Mouse (Mus musculus): ENCODE results near the gene Cyp51. TPM values are rescaled to one million over a fixed set of nuclear protein-coding genes. Genes with fewer than 3 reads are reported as not detected.
A peak's percentile ranks its signal among the peaks of the same experiment; 100 is the strongest.

The Cyp51 gene
- polyA plus RNA-seq, 1 experiment from 2014 or later, result 65.5 TPM

- ATAC-seq (ENCODE audit: insufficient read depth), result peak; percentile 58; the same call in 1 of the 2 replicates
- Histone ChIP-seq H3K4me3 (ENCODE audit: low read depth, low read length) (no peak overlapping the region), H3K27me3 (ENCODE audit: insufficient read depth, low read length) (no peaks in the 10 kb centered on the region), H3K4me1 (ENCODE audit: insufficient read depth) (no peaks in the 10 kb centered on the region), H3K36me3 (ENCODE audit: insufficient read depth) (peaks cover 61% of the 10 kb centered on the region), H3K9ac (no peak overlapping the region), H3K4me2 (no peak overlapping the region), H3K27ac (ENCODE audit: low read depth) (no peak overlapping the region), H3K9me3 (ENCODE audit: low read depth, low read length) (no peaks in the 10 kb centered on the region)
- TF ChIP-seq CTCF (IDR thresholded peaks at IDR 0.05; ENCODE audit: low read depth), result no peak
- no peak for DNase-seq
- 82% methylated on average over 18 of the region's 18 CpGs for WGBS
Observed at GRCm38 (mm10) chr5:4066476-4067115, 38.0 kb downstream of the Cyp51 start.

GRCm38 (mm10) chr5:4060313-4060712 lies 44.2 kb downstream of the Cyp51 start:
- no peak for ATAC-seq (ENCODE audit: insufficient read depth)
- DNase-seq, result no peak
- 90% methylated on average over 8 of the region's 8 CpGs for WGBS
- H3K4me2 ChIP-seq, result no peak overlapping the region
- H3K9me3 ChIP-seq (ENCODE audit: low read depth, low read length), result no peaks in the 10 kb centered on the region
- no peak overlapping the region for H3K9ac ChIP-seq
- peaks cover 69% of the 10 kb centered on the region for H3K36me3 ChIP-seq (ENCODE audit: insufficient read depth)
- TF ChIP-seq CTCF (IDR thresholded peaks at IDR 0.05; ENCODE audit: low read depth), result no peak
- H3K27ac ChIP-seq (ENCODE audit: low read depth), result no peak overlapping the region
- no peaks in the 10 kb centered on the region for H3K4me1 ChIP-seq (ENCODE audit: insufficient read depth)
- H3K4me3 ChIP-seq (ENCODE audit: low read depth, low read length), result no peak overlapping the region
- no peaks in the 10 kb centered on the region for H3K27me3 ChIP-seq (ENCODE audit: insufficient read depth, low read length)

DNA sequence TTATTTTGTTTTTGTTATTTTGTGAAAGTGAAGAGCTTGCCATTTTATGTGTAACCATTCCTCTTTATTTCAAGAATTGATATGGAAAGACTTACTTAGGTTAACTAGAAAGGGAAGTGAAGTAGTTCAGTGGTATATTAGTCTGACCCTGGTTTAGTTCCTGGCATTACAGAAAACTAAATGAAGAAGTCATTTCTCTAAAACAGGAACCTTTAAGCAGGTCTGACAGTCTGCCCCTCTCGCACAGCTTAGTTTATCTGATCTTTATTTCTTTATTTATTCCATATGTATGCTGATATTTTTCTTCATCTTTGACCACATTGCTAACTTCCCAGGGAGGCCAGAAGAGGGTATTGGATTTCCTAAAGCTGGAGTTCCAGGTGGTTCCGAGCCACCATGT lies 63.6 kb downstream of the Cyp51 start:
- Histone ChIP-seq H3K4me1 (ENCODE audit: insufficient read depth) (no peaks in the 10 kb centered on the region), H3K9me3 (ENCODE audit: low read depth, low read length) (no peaks in the 10 kb centered on the region), H3K36me3 (ENCODE audit: insufficient read depth) (peaks cover 62% of the 10 kb centered on the region), H3K27ac (ENCODE audit: low read depth) (no peak overlapping the region), H3K4me2 (no peak overlapping the region), H3K4me3 (ENCODE audit: low read depth, low read length) (no peak overlapping the region), H3K9ac (no peak overlapping the region), H3K27me3 (ENCODE audit: insufficient read depth, low read length) (no peaks in the 10 kb centered on the region)
- DNase-seq (no peak), ATAC-seq (ENCODE audit: insufficient read depth) (no peak)
- no peak for TF ChIP-seq CTCF (IDR thresholded peaks at IDR 0.05; ENCODE audit: low read depth)
- WGBS, result 88% methylated on average over 2 of the region's 2 CpGs

DNA sequence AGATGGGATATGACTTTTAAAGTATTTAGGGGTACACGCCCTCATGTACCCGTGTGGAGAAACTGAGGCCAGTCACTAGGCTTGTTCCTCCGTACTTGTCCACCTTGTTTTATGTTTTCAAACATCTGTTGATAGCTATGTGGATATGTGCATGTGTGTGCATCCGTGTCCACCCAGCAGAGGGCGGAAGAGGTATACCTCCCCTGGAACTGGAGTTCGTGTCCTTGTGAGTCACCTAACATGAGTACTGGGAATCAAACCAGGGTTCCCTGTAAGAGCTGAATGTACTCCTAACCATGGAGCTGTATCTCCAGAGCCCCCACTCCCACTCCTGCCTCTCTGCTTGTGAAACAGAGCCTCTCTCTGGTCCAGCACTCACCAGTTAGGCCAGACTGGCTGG lies 64.2 kb downstream of the Cyp51 start:
- no peak overlapping the region for H3K27ac ChIP-seq (ENCODE audit: low read depth)
- H3K4me2 ChIP-seq, result no peak overlapping the region
- peaks cover 64% of the 10 kb centered on the region for H3K36me3 ChIP-seq (ENCODE audit: insufficient read depth)
- H3K9ac ChIP-seq, result no peak overlapping the region
- WGBS, result 89% methylated on average over 6 of the region's 6 CpGs
- no peak for ATAC-seq (ENCODE audit: insufficient read depth)
- no peaks in the 10 kb centered on the region for H3K4me1 ChIP-seq (ENCODE audit: insufficient read depth)
- no peaks in the 10 kb centered on the region for H3K9me3 ChIP-seq (ENCODE audit: low read depth, low read length)
- DNase-seq, result peak; percentile 17
- TF ChIP-seq CTCF (IDR thresholded peaks at IDR 0.05; ENCODE audit: low read depth), result peak; percentile 33; the same call in 1 of the 2 replicates
- no peak overlapping the region for H3K4me3 ChIP-seq (ENCODE audit: low read depth, low read length)
- H3K27me3 ChIP-seq (ENCODE audit: insufficient read depth, low read length), result no peaks in the 10 kb centered on the region

DNA sequence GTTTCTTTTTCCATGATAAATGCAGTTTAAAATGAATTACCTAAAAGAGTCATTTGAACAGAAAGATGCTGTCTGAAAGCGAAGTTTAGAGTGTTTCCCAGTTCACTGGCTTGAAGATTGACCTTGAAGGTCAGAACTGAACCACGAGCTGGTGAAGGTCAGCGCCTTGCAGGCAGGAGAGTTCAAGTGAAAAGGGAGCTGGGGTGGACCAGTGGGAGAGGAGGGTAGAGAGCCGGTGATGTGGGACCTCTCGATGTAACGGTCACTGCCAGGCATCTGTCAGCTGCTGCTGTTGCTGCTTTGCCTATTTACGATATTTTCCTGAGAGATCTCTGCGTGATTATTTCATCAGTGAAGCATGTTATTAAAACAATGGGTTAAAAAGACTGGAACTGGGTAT lies 65.2 kb downstream of the Cyp51 start:
- Histone ChIP-seq H3K4me2 (no peak overlapping the region), H3K9me3 (ENCODE audit: low read depth, low read length) (no peaks in the 10 kb centered on the region), H3K4me3 (ENCODE audit: low read depth, low read length) (no peak overlapping the region), H3K27me3 (ENCODE audit: insufficient read depth, low read length) (no peaks in the 10 kb centered on the region), H3K4me1 (ENCODE audit: insufficient read depth) (no peaks in the 10 kb centered on the region), H3K9ac (no peak overlapping the region), H3K36me3 (ENCODE audit: insufficient read depth) (peaks cover 60% of the 10 kb centered on the region), H3K27ac (ENCODE audit: low read depth) (no peak overlapping the region)
- DNase-seq, result no peak
- no peak for TF ChIP-seq CTCF (IDR thresholded peaks at IDR 0.05; ENCODE audit: low read depth)
- 87% methylated on average over 8 of the region's 8 CpGs for WGBS
- ATAC-seq (ENCODE audit: insufficient read depth), result no peak

DNA sequence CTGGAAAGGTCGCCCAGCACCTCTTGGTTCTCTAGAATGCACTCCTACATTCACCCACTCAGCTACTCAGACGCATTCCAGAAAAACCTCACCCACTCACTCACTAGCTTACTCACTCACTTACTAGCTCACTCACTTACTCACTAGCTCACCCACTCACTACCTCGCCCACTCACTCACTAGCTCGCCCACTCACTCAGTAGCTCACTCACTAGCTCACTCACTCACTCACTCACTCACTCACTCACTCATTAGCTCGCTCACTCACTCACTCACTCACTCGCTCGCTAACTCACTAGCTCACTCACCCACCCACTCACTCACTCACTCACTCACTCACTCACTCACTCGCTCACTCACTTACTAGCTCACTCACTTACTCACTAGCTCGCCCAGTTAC lies 67.9 kb downstream of the Cyp51 start:
- H3K36me3 ChIP-seq (ENCODE audit: insufficient read depth), result peaks cover 57% of the 10 kb centered on the region
- WGBS, result 87% methylated on average over 9 of the region's 9 CpGs
- TF ChIP-seq CTCF (IDR thresholded peaks at IDR 0.05; ENCODE audit: low read depth), result no peak
- H3K4me3 ChIP-seq (ENCODE audit: low read depth, low read length), result no peak overlapping the region
- H3K27me3 ChIP-seq (ENCODE audit: insufficient read depth, low read length), result no peaks in the 10 kb centered on the region
- ATAC-seq (ENCODE audit: insufficient read depth) (no peak), DNase-seq (no peak)
- no peak overlapping the region for H3K27ac ChIP-seq (ENCODE audit: low read depth)
- no peaks in the 10 kb centered on the region for H3K4me1 ChIP-seq (ENCODE audit: insufficient read depth)
- H3K4me2 ChIP-seq, result no peak overlapping the region
- H3K9me3 ChIP-seq (ENCODE audit: low read depth, low read length), result no peaks in the 10 kb centered on the region
- H3K9ac ChIP-seq, result no peak overlapping the region

DNA sequence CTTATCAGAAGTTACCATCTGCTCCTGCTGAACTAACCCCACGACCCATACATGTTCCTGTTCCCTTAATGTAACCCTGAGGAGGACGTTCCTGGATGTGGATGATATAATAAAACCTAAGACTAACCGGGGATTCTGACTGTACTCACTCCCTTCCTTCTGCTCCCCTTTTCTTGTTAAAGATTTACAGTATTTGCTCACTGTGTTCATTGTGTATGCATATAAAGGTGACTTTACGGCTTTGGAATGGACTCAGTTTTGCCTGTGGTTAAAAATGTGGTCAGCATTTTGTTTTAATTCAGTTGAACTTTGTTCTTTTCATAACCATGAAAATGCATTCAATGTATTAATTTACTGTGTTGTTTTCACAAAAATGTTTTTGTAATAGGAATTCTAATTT lies 72.7 kb downstream of the Cyp51 start:
- WGBS, result 79% methylated on average over 4 of the region's 4 CpGs
- no peaks in the 10 kb centered on the region for H3K4me1 ChIP-seq (ENCODE audit: insufficient read depth)
- H3K9me3 ChIP-seq (ENCODE audit: low read depth, low read length), result no peaks in the 10 kb centered on the region
- ATAC-seq (ENCODE audit: insufficient read depth) (no peak), DNase-seq (no peak)
- H3K27ac ChIP-seq (ENCODE audit: low read depth), result no peak overlapping the region
- no peak overlapping the region for H3K4me2 ChIP-seq
- H3K9ac ChIP-seq, result no peak overlapping the region
- TF ChIP-seq CTCF (IDR thresholded peaks at IDR 0.05; ENCODE audit: low read depth), result no peak
- H3K36me3 ChIP-seq (ENCODE audit: insufficient read depth), result peaks cover 41% of the 10 kb centered on the region
- no peak overlapping the region for H3K4me3 ChIP-seq (ENCODE audit: low read depth, low read length)
- no peaks in the 10 kb centered on the region for H3K27me3 ChIP-seq (ENCODE audit: insufficient read depth, low read length)

Other genes with a start within 250 kb of the Cyp51 start
- gene Mterf1a, start 210.8 kb downstream of the Cyp51 start, polyA plus RNA-seq (2014; fragmentation: Nextera tagmentation; extraction: Ambion mirVana), result 7.1 and 8.1 TPM in 2 replicates
- gene Akap9, start 176.7 kb downstream of the Cyp51 start, polyA plus RNA-seq (2014; fragmentation: Nextera tagmentation; extraction: Ambion mirVana), result 94.5 and 97.2 TPM in 2 replicates
- 2.1 and 3.0 TPM in 2 replicates for gene Mterf1b, start 87.6 kb upstream of the Cyp51 start, polyA plus RNA-seq (2014; fragmentation: Nextera tagmentation; extraction: Ambion mirVana)

Data from lung, embryonic 14.5 days (tissue).